Mouse (Mus musculus): ENCODE data around the gene Tfpi.
"Not testable (repeated sequence)": the region's sequence is repeated elsewhere in the genome, so short reads cannot be mapped to it uniquely, and the experiment has no call there.

Tfpi gene

GRCm38 (mm10) chr2:84473941-84474530 is 2.5 kb downstream of the Tfpi start:
- no peak for DNase-seq

- no peak for DNase-seq
Measured at GRCm38 (mm10) chr2:84467391-84467790, 9.2 kb downstream of the Tfpi start.

- DNase-seq = no peak
Measured at GRCm38 (mm10) chr2:84464956-84465355, 11.6 kb downstream of the Tfpi start.

- DNase-seq = no peak
Measured at GRCm38 (mm10) chr2:84462411-84462810, 14.2 kb downstream of the Tfpi start.

GRCm38 (mm10) chr2:84459651-84460177 is 16.9 kb downstream of the Tfpi start:
- DNase-seq = no peak

DNA sequence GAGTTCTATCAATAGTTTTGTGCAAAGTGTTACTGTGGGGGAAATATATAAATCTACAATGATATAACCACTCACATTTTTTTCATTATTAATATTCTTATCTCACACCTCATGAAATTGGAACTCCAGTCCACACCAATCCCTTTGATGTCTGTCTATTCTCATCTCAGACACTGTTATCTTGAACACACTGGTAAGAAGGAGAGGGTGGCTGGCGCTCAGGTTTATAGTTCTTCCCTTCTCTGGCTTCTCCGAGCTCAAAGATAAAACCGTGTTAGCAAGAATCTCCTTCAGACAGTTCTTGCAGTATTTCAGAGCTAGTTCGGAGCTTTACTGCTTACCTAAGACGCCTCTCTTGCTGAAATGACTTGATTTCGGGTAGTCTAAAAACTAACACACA is 19.4 kb downstream of the Tfpi start:
- DNase-seq = no peak

GRCm38 (mm10) chr2:84455236-84455799 is 21.3 kb downstream of the Tfpi start:
- peak; percentile 79 for DNase-seq

GRCm38 (mm10) chr2:84454551-84455235 is 21.9 kb downstream of the Tfpi start:
- peak; percentile 11 for DNase-seq

DNA sequence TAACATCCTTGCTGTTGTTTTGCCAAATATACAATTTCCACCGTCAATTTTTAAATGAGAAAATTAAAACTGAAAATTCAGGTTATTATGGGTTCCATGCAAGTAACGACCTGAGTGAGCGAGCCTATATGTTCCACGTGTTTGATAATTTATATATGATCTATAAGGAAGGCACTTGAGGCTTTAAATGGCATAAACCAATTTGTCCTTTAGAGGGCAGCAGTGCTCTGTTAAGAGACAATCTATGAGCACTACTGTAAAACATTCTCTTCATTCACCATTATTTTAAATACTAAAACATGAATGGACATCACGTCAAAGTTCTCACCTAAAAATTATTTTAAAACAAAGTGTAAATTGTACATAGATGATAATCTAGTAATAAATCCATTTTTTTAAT is 22.5 kb downstream of the Tfpi start:
- peak; percentile 38 for DNase-seq

GRCm38 (mm10) chr2:84445499-84445898 is 31.1 kb downstream of the Tfpi start:
- no peak for DNase-seq

DNA sequence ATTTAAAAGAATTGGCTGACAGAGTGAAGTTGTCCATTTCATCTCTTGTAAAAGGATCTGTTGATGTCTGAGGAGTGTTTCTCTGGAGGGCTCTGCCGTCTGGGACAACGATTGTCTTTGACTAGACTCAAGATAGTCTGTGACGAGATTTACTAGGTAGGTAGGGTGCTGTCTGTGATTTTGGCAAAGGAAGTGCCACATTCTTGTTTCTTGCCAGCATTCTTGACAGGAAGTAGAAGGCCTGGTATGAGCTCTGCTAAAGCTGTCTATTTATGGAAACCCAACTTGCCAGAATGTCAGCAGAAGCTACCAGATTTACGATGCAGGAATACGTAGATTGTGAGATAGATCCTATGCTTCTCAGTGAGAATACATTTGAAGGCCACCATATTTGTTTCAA is 34.6 kb downstream of the Tfpi start:
- DNase-seq = no peak

GRCm38 (mm10) chr2:84429724-84430123 is 46.9 kb downstream of the Tfpi start:
- peak; percentile 43 for DNase-seq

- DNase-seq = no peak
Measured at GRCm38 (mm10) chr2:84428836-84429235, 47.7 kb downstream of the Tfpi start.

GRCm38 (mm10) chr2:84426531-84426930 is 50.0 kb downstream of the Tfpi start:
- no peak for DNase-seq

DNA sequence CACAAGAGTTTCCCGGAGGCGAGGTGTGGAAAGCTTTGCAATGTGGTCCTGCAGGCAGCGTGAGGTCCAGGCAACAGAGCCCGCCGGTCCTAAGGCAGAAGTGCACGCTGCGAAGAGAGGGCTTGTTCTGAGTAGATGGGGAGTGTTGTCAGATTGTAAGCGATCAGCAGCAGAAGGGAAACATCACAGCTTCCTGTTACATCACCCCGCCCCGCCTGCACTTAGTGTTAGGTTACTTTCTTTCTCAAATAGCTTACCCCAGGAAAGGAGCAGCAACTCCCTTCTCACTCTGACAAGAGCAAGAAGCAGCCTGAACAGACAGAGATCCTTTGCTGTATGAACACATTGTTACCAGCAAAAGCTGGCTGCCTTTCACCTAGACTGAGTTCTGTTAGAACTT is 51.4 kb downstream of the Tfpi start, which contains the start of gene Calcrl:
Gene Calcrl, minus strand, starts transcription at position 274 of the 400 bp plus-strand sequence.
- DNase-seq = peak; percentile 36

- DNase-seq = no peak
Measured at GRCm38 (mm10) chr2:84416501-84416900, 60.1 kb downstream of the Tfpi start.

- DNase-seq = no peak
Measured at GRCm38 (mm10) chr2:84409796-84410592, 66.6 kb downstream of the Tfpi start.

DNA sequence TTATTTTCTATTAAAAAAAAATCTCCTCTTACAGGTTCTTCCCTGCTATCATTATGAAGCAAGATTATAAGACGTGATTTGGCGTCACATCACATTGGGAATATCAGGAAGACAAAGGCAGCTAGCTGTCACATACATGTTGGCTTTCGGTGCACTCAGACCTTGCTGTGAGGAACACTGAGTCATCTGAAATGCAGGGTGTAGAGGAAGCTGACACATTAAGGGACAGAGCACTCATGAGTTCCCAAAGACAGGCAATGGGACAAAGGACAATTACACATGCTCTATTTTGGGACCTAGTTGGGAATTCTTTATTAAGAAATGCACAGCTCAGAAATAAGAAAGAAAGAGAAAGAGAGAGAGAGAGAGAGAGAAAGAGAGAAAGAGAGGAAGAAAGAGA is 71.7 kb downstream of the Tfpi start:
- no peak for DNase-seq

DNA sequence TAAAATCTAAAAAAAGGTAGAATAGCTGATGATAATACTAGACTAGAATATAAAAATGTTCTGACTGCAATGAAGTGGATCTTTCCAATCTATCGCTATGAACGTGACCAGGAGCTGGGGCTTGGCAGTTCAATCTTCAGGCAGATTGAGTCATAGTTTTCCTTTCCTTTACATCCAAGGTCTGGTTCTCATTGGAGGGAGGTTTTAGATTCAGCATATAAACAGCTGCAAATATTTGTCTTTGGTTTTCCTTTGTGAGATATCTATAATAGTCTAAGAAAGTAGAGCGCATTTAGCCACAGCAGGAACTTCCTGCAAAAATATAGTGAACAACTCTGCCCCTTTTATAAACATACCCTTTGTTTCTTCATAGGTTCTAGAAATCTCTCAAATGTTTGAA is 73.9 kb downstream of the Tfpi start:
- DNase-seq = no peak

GRCm38 (mm10) chr2:84396557-84396956 is 80.0 kb downstream of the Tfpi start:
- DNase-seq = no peak

DNA sequence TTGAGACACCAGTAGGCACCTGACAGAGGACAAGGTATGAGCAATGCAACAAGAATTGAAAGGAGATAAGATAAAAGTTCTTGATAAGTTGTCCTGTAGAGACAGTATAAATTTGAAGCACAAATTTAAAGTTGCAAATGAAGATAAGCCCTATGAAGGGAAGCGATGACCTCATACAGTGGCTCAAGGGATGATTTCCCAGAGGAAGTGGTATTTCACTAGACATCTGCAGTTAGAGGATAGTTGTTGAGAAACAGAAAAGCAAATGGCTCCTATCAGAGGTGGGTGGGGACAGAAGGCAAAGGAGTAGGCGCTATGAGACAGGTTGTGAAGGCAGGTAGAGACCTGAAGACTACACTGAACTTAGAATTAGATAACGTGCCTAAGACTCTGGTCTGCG is 83.3 kb downstream of the Tfpi start:
- DNase-seq = no peak

DNA sequence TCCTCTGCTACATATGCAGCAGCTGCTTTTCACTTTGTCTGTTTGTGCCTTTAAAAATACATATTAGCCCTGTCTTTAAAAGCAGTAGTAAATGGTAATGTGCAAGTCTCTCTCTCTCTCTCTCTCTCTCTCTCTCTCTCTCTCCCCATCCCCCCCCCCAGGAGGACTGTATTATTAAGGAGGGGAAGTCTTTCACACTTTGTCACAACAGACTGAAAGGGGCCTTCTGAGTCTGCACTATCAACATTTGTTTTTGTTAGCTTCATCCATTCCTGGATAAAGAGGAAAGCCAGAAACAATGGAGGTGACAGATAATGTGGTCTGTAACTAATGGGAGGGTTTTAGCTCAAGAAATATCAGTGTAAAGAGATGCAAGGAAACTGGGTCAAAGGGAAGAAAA is 87.5 kb downstream of the Tfpi start:
- DNase-seq = no peak

DNA sequence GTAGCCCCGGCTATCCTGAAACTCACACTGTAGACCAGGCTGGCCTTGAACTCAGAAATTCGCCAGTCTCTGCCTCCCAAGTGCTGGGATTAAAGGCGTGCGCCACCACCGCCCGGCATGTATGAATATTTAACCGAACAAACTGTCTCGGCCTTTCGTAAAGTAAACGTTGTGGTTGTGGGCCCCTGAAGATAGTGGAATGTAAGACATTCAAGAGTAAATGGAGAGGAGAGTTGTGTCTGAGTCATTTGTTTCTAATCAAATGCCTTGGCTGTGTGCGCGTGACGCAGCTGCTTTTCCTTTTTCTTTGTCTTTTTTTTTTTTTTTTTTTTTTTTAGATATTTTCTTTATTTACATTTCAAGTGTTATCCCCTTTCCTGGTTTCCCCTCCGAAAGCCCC is 88.0 kb downstream of the Tfpi start:
- not testable (repeated sequence) for DNase-seq

Measured in right cerebral cortex, adult 18-20 months (tissue).